Mouse (Mus musculus) spleen, postnatal 4 days (tissue): ENCODE data around the gene Mstn.

Experiments
- DNase-seq, 2 experiments: peaks; one replicate each; pipeline ENCODE4 v3.0.0; 2022; ENCODE audit warnings: low spot score in 2 of 2

The Mstn gene

DNA sequence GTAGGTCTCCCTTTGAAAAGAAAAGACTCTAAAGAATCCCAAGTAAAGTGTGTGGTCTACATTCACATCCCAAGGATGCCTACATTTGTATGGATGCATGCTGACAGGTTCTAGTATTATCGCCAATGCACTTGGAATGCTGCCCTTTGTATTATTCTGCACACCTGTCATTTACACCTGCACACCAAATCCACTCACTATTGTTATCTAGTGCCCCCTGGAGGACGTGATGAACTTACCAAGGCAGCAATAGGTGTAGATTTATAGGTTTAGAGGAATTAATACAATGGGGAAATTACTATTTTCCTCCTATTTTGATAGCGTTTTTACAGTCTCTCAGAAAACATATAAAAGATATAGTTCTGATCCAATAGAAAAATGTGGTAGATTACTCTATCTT is 31.7 kb downstream of the Mstn start:
- no peak for DNase-seq

DNA sequence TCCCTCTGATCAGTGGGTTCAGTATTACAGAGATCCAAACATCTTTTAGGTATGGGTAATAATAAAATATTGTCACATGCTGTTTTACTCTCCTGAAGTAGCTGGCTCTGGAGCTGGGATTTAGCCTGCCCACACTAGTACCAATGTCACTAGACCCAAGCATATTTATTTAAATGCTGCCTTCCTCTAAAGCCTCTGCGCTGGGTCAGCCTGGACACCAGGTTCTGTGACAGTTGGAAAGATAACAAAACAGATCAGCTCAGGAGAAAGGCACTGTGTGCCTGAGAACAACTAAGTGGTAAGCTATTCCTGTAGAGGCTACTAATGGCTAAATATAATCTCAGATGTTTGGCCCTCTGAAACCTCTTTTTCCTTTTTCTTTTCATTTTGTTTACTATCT is 49.1 kb downstream of the Mstn start:
- no peak for DNase-seq
